Mouse (Mus musculus) embryonic fibroblast, embryonic 13.5 days (primary cell): ENCODE data around the gene Gpr152. TPM values are rescaled to one million over a fixed set of nuclear protein-coding genes. Genes with fewer than 3 reads are reported as not detected.

ENCODE experiments used
- H3K27ac ChIP-seq: 2 replicates; pipeline ENCODE4 v1.5.1; 2012; ENCODE audit warnings: low read length, control low read depth, inconsistent platforms; ENCODE audit not compliant: insufficient read depth
- H3K4me1 ChIP-seq: 2 replicates; pipeline ENCODE4 v1.6.1; 2011; ENCODE audit warnings: low read length; ENCODE audit not compliant: control insufficient read depth, insufficient read depth
- H3K4me3 ChIP-seq: 2 replicates; pipeline ENCODE4 v1.5.1; 2011; ENCODE audit warnings: mild to moderate bottlenecking, control low read depth, low read length; ENCODE audit not compliant: insufficient read depth
- CTCF ChIP-seq: IDR thresholded peaks from 2 replicates; pipeline ENCODE4 v1.5.1; 2011; ENCODE audit warnings: mild to moderate bottlenecking, control low read depth, low read length, moderate library complexity, borderline replicate concordance; ENCODE audit not compliant: insufficient read depth
- POLR2A ChIP-seq: IDR thresholded peaks from 2 replicates; pipeline ENCODE4 v1.6.1; 2011; ENCODE audit warnings: low read depth, mild to moderate bottlenecking, control low read depth, low read length, moderate library complexity
- polyA plus RNA-seq: library from polyadenylated mRNA; stranded (reverse); fragments of >200 nt; gene quantifications from 2 replicates; pipeline ENCODE4 v1.2.4, GENCODE M21; 2011; ENCODE audit warnings: low read depth; ENCODE audit not compliant: missing spikeins, insufficient read length

Gene Gpr152
- polyA plus RNA-seq, 1 experiment: not detected

DNA sequence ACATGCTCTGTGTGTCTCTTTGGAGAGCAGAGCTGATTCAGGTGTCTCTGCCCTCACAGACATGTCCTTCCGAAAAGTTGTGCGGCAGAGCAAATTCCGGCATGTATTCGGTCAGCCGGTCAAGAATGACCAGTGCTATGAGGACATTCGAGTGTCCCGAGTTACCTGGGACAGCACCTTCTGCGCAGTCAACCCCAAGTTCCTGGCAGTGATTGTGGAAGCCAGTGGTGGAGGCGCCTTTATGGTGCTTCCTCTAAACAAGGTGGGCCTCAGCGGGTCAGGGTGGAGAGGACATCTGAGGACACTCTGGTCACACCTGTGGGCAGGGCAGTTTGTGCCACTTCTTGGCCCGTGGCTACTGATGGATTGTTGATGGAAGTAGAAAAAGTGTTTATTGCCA lies 9.7 kb downstream of the Gpr152 start:
- no peak for TF ChIP-seq POLR2A
- no peak for TF ChIP-seq CTCF
- no peaks in the 10 kb centered on the region for H3K4me1 ChIP-seq

DNA sequence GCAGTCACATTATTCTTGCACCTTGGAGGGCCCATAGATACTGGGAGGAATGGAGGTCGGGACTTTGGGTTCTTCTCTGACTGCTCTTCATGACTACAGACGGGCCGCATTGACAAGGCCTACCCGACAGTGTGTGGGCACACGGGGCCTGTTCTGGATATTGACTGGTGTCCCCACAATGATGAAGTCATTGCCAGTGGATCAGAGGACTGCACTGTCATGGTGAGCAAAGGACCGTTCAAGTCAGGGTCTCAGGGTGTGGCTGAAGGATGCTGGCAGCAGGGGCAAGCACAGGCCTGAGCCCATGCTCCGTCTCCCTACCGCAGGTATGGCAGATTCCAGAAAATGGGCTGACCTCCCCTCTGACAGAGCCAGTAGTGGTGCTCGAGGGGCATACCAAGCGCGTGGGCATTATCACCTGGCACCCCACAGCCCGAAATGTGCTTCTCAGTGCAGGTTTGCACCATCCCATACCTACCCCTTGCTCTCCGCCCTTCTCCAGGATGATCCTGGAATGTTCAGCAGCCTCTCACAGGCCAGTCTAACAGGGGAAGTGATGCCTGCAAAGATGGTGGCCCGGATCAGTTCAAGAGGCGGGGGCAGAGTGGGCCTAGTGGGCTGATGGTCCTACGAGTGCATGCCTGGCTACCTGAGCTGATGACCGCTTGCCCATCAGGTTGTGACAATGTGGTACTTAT lies 10.3 kb downstream of the Gpr152 start:
- no peak for TF ChIP-seq POLR2A
- no peak for TF ChIP-seq CTCF
- Histone ChIP-seq H3K4me1 (no peaks in the 10 kb centered on the region), H3K4me3 (peak overlapping the region; percentile 88), H3K27ac (no peak overlapping the region)

More for the DNA sequence above, 9.7 kb downstream of the Gpr152 start:
- no peak overlapping the region for H3K27ac ChIP-seq
- peak overlapping the region; percentile 88 for H3K4me3 ChIP-seq

GRCm38 (mm10) chr19:4150567-4151487 lies 11.2 kb downstream of the Gpr152 start:
- no peak overlapping the region for H3K4me3 ChIP-seq
- no peaks in the 10 kb centered on the region for H3K4me1 ChIP-seq
- H3K27ac ChIP-seq: no peak overlapping the region
- TF ChIP-seq POLR2A: no peak
- TF ChIP-seq CTCF: no peak

GRCm38 (mm10) chr19:4151488-4151860 lies 11.9 kb downstream of the Gpr152 start:
- TF ChIP-seq POLR2A: no peak
- no peak for TF ChIP-seq CTCF
- Histone ChIP-seq H3K4me1 (no peaks in the 10 kb centered on the region), H3K27ac (no peak overlapping the region), H3K4me3 (no peak overlapping the region)

DNA sequence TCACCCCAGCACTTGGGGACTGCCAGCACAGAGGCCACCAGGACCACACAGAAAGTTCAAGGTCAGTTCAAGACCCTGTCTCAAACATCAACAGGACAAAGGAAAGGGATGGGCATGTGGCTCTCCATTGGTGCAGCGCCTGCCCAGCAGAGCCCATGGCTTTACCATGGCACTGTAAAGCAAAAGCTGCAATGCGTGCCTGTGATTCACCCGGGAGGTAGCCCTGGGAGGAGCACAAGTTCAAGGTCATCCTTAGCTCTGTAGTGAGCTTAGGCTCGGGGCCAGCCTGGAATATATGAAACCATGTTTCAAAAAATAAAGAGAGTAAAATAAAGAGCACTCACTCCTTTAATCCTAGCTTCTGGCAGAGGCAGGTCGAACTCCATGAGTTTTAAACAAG lies 12.3 kb downstream of the Gpr152 start:
- Histone ChIP-seq H3K4me1 (no peaks in the 10 kb centered on the region), H3K4me3 (no peak overlapping the region)
- TF ChIP-seq POLR2A (no peak), CTCF (no peak)

DNA sequence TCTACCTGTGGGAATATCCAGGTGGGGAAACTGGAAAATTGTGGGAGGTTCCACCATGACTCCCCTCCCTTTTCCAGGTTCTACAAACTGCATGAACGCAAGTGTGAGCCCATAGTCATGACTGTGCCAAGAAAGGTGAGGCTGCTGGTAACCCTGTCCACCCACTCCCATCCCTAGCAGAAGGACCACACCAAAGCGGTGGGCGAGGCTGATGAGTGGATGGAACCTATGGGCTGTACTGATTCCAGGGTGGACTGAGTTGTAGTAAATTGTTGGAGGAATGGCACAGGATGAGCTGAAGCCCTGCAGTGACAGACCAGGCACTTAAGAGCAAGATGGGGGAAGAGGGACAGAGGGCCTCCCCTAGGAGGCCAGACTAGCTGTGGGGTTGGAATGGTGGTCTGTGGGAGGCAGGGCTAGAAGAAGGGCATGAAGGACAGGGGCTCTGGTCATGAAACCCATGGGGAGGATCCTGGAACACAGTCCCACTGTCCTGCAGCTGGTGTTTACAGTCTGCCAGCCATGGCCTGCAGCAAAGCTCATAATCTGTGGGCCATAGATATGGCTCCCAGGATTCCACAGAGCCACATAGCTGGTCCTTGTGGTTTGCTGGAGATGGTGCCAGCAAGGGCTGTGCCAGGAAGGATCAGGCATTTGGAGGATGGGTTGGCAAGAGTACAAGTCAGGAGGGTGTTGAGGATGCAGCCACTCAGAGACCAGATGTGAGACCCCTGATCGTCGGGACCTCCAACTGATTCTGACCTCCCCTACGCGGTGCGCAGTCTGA lies 13.1 kb downstream of the Gpr152 start:
- no peak overlapping the region for H3K4me3 ChIP-seq

More for the DNA sequence above, 12.3 kb downstream of the Gpr152 start:
- H3K27ac ChIP-seq: no peak overlapping the region

GRCm38 (mm10) chr19:4153232-4153654 lies 13.7 kb downstream of the Gpr152 start, which contains the start of gene Ptprcap:
TSS of gene Ptprcap (plus strand) at chr19:4153604.
- Histone ChIP-seq H3K4me1 (no peaks in the 10 kb centered on the region), H3K4me3 (no peak within 1 kb of the TSS), H3K27ac (no peak within 1 kb of the TSS)
- TF ChIP-seq CTCF (no peak), POLR2A (0 out of 2 replicates have a peak, but pooled peaks have one; percentile 11)

More for the DNA sequence above, 13.1 kb downstream of the Gpr152 start:
- TF ChIP-seq CTCF (no peak), POLR2A (0 out of 2 replicates have a peak, but pooled peaks have one; percentile 29)
- Histone ChIP-seq H3K27ac (no peak overlapping the region), H3K4me1 (no peaks in the 10 kb centered on the region)

GRCm38 (mm10) chr19:4154437-4155222 lies 15.0 kb downstream of the Gpr152 start:
- TF ChIP-seq CTCF (no peak), POLR2A (no peak)
- no peaks in the 10 kb centered on the region for H3K4me1 ChIP-seq
- no peak overlapping the region for H3K27ac ChIP-seq
- H3K4me3 ChIP-seq: no peak overlapping the region
